Mouse (Mus musculus): ENCODE results near the gene Nthl1. TPM values are rescaled to one million over a fixed set of nuclear protein-coding genes. Genes with fewer than 3 reads are reported as not detected.

Nthl1 gene
- polyA plus RNA-seq, 1 experiment from 2014 or later, result 7.7 TPM

DNA sequence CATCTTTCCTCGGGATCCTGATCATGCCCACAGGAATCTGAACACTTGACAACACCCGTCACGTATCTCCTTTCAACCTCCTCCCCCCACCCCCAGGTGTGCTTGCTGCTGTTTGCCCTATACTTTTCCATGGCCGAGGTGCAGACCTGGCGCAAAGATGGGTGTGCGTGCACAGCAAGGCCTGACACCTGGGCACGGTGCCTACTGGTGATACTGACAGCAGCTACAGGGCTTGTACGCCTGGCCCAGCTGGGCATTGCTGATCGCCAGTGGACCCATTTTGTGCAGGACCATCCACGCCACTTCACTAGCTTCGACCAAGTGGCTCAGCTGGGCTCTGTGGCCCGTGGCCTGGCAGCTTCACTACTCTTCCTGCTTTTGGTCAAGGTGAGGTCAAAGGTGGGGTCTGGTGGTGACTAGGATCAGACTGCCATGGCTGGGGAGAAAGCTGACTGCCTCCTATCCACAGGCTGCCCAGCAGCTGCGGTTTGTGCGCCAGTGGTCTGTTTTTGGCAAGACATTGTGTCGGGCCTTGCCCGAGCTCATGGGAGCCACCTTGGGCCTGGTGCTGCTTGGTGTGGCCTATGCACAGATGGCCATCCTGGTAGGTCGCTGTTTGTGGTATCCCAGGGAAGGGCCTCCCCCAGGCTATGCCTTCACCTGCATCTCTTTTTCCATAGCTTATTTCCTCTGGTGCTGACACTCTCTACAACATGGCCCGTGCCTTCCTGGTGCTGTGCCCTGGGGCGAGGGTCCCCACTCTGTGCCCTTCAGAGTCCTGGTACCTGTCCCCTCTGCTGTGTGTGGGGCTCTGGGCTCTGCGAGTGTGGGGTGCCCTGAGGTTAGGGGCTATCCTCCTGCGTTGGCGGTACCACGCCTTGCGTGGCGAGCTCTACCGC lies 38.2 kb upstream of the Nthl1 start:
- Histone ChIP-seq H3K4me1 (ENCODE audit: control insufficient read depth in 2 of 2, insufficient read depth in 2 of 2, low read length in 2 of 2) (no peaks in the 10 kb centered on the region), H3K27me3 (ENCODE audit: control insufficient read depth, insufficient read depth, low read length) (no peaks in the 10 kb centered on the region), H3K36me3 (ENCODE audit: control insufficient read depth, insufficient read depth, low read length) (peaks cover 97% of the 10 kb centered on the region), H3K4me2 (ENCODE audit: low read length) (no peak overlapping the region), H3K27ac (replicated peaks in 1 of 2; ENCODE audit: control insufficient read depth in 1 of 2, insufficient read depth in 1 of 2, low read depth in 2 of 2, low read length in 2 of 2) (no peak overlapping the region), H3K9me3 (ENCODE audit: control insufficient read depth, low read length) (no peaks in the 10 kb centered on the region), H3K4me3 (ENCODE audit: control insufficient read depth in 1 of 2, insufficient read depth in 1 of 2, low read depth in 1 of 2, low read length in 2 of 2) (no peak overlapping the region), H3K9ac (ENCODE audit: low read length) (no peak overlapping the region)
- WGBS, result 91% methylated on average over 26 of the region's 26 CpGs
- ATAC-seq (ENCODE audit: insufficient number of reproducible peaks, insufficient read depth, low FRiP score, low read depth), result no peak

DNA sequence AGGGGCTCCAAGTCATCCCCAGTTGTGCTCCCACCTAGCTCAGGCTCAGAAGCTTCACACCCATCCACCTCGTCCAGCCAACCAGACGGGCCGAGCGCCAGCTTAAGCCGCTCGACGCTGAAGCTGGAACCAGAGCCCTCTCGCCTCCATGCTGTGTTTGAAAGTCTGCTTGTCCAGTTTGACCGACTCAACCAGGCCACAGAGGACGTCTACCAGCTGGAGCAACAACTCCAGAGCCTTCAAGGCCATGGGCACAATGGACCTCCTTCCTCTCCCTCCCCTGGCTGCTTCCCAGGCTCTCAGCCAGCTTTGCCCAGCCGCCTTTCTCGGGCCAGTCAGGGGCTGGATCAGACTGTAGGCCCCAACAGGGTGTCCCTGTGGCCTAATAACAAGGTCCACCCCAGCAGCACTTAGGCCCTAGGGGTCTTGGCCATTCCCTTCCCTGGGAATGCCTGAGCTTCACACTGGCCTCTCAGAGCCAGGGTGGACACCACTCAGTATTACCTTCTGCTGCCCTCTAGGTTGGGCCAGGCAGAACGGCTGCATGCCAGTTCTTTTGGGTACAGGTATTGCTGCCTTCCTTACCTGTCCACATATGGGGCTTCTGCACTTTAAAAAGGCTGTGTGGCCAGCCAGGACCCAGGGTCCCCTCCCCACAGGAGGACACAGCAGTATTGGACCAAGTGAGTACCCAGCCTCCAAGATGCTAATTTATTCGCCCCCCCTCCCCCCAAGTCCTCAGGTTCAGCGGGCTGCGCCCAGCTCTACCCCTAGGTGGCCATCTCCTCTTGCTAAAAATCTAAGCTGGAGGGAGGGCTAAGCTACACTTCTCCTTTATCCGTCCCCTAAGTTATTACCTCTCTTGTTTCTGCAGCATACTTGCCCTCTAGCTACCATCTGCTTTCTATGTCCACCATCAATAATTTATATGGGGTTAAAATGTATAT lies 37.1 kb upstream of the Nthl1 start:
- Histone ChIP-seq H3K4me1 (ENCODE audit: control insufficient read depth in 2 of 2, insufficient read depth in 2 of 2, low read length in 2 of 2) (no peaks in the 10 kb centered on the region), H3K4me3 (ENCODE audit: control insufficient read depth in 1 of 2, insufficient read depth in 1 of 2, low read depth in 1 of 2, low read length in 2 of 2) (no peak overlapping the region), H3K27ac (replicated peaks in 1 of 2; ENCODE audit: control insufficient read depth in 1 of 2, insufficient read depth in 1 of 2, low read depth in 2 of 2, low read length in 2 of 2) (no peak overlapping the region), H3K9me3 (ENCODE audit: control insufficient read depth, low read length) (no peaks in the 10 kb centered on the region), H3K4me2 (ENCODE audit: low read length) (no peak overlapping the region), H3K9ac (ENCODE audit: low read length) (no peak overlapping the region), H3K36me3 (ENCODE audit: control insufficient read depth, insufficient read depth, low read length) (peaks cover 100% of the 10 kb centered on the region), H3K27me3 (ENCODE audit: control insufficient read depth, insufficient read depth, low read length) (no peaks in the 10 kb centered on the region)
- ATAC-seq (ENCODE audit: insufficient number of reproducible peaks, insufficient read depth, low FRiP score, low read depth), result no peak
- WGBS, result 74% methylated on average over 17 of the region's 17 CpGs

DNA sequence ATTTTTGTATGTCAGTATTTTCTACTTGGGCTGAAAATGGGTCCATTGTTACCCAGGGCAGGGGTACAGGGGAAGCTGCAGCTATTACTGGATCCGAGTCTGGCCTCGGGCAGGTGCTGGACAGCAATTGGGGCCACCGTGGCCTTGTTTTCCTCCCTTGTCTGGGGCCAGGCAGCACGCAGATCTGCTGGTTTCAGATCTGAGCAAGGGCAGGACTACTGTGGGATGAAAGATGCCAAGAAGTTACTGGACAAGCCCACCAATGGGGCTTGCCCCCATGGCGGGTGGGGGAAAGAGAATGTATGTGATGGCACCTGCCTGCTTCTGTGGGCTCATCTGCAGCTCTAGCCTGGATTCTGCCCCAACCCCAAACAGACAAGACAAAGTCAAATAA lies 36.4 kb upstream of the Nthl1 start:
- H3K36me3 ChIP-seq (ENCODE audit: control insufficient read depth, insufficient read depth, low read length), result peaks cover 99% of the 10 kb centered on the region
- no peaks in the 10 kb centered on the region for H3K27me3 ChIP-seq (ENCODE audit: control insufficient read depth, insufficient read depth, low read length)
- no peak overlapping the region for H3K9ac ChIP-seq (ENCODE audit: low read length)
- ATAC-seq (ENCODE audit: insufficient number of reproducible peaks, insufficient read depth, low FRiP score, low read depth), result no peak
- no peaks in the 10 kb centered on the region for H3K4me1 ChIP-seq (ENCODE audit: control insufficient read depth in 2 of 2, insufficient read depth in 2 of 2, low read length in 2 of 2)
- no peak overlapping the region for H3K4me2 ChIP-seq (ENCODE audit: low read length)
- no peak overlapping the region for H3K27ac ChIP-seq (replicated peaks in 1 of 2; ENCODE audit: control insufficient read depth in 1 of 2, insufficient read depth in 1 of 2, low read depth in 2 of 2, low read length in 2 of 2)
- 82% methylated on average over 5 of the region's 5 CpGs for WGBS
- no peak overlapping the region for H3K4me3 ChIP-seq (ENCODE audit: control insufficient read depth in 1 of 2, insufficient read depth in 1 of 2, low read depth in 1 of 2, low read length in 2 of 2)
- H3K9me3 ChIP-seq (ENCODE audit: control insufficient read depth, low read length), result no peaks in the 10 kb centered on the region

DNA sequence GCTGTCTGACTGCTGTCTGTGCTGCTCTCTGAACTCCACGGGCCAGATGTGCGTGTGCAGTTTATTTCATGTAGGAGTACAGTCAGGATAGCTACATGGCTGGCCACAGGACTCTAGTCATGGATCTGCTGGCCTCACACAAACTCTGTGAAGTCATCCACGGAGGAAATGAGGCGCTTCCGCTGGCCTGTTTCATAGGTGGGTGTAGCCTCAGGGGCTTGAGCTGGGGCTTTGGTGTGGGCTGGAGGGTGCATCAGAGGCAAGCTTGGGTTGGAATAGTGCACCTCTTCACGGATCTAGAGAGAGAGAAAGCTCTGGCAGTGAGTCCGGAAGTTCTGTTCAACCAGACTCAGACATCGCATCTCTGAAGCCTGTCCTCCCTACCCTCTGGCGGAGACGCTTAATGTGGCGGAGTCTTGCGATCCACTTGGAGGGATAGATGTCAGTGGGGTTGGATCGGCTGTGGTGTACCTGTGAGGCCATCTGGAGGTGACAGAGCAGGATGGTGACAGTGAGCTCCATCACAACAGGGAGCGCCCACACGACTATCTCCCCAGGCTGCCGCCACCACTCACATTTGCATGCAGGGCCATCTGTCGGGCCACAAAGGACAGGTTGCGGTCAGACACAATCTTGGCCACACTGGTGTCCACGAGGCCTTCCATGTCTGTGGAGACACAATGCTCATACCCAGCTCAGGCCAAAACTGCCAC lies 35.9 kb upstream of the Nthl1 start:
- WGBS, result 87% methylated on average over 19 of the region's 19 CpGs
- Histone ChIP-seq H3K4me1 (ENCODE audit: control insufficient read depth in 2 of 2, insufficient read depth in 2 of 2, low read length in 2 of 2) (no peaks in the 10 kb centered on the region), H3K4me2 (ENCODE audit: low read length) (no peak overlapping the region), H3K27ac (replicated peaks in 1 of 2; ENCODE audit: control insufficient read depth in 1 of 2, insufficient read depth in 1 of 2, low read depth in 2 of 2, low read length in 2 of 2) (no peak overlapping the region), H3K27me3 (ENCODE audit: control insufficient read depth, insufficient read depth, low read length) (no peaks in the 10 kb centered on the region), H3K4me3 (ENCODE audit: control insufficient read depth in 1 of 2, insufficient read depth in 1 of 2, low read depth in 1 of 2, low read length in 2 of 2) (no peak overlapping the region), H3K9ac (ENCODE audit: low read length) (no peak overlapping the region), H3K36me3 (ENCODE audit: control insufficient read depth, insufficient read depth, low read length) (peaks cover 99% of the 10 kb centered on the region), H3K9me3 (ENCODE audit: control insufficient read depth, low read length) (no peaks in the 10 kb centered on the region)
- ATAC-seq (ENCODE audit: insufficient number of reproducible peaks, insufficient read depth, low FRiP score, low read depth), result no peak

DNA sequence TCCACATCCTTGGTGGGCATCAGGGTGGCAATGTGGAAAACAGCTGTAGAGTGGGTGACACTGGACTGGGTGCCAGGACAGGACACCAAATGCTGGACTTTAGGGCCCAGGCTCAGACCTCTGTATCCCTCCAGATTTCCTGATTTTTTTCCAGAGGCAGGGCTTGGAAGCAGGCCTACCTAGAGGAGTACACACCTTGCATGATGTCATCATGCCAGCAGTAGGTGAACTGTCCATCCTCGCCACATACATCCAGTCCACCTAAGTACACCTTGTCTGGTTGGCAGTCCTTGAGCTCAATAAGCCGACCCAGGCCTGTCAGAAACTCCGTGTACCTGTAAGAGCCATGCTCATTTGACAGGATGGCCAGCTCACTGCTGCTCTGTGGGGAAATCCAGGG lies 34.5 kb upstream of the Nthl1 start:
- no peaks in the 10 kb centered on the region for H3K27me3 ChIP-seq (ENCODE audit: control insufficient read depth, insufficient read depth, low read length)
- no peak overlapping the region for H3K4me3 ChIP-seq (ENCODE audit: control insufficient read depth in 1 of 2, insufficient read depth in 1 of 2, low read depth in 1 of 2, low read length in 2 of 2)
- ATAC-seq (ENCODE audit: insufficient number of reproducible peaks, insufficient read depth, low FRiP score, low read depth), result no peak
- WGBS, result 90% methylated on average over 3 of the region's 3 CpGs
- H3K36me3 ChIP-seq (ENCODE audit: control insufficient read depth, insufficient read depth, low read length), result peaks cover 99% of the 10 kb centered on the region
- no peaks in the 10 kb centered on the region for H3K9me3 ChIP-seq (ENCODE audit: control insufficient read depth, low read length)
- H3K9ac ChIP-seq (ENCODE audit: low read length), result no peak overlapping the region
- H3K4me2 ChIP-seq (ENCODE audit: low read length), result no peak overlapping the region
- H3K4me1 ChIP-seq (ENCODE audit: control insufficient read depth in 2 of 2, insufficient read depth in 2 of 2, low read length in 2 of 2), result no peaks in the 10 kb centered on the region
- no peak overlapping the region for H3K27ac ChIP-seq (replicated peaks in 1 of 2; ENCODE audit: control insufficient read depth in 1 of 2, insufficient read depth in 1 of 2, low read depth in 2 of 2, low read length in 2 of 2)

DNA sequence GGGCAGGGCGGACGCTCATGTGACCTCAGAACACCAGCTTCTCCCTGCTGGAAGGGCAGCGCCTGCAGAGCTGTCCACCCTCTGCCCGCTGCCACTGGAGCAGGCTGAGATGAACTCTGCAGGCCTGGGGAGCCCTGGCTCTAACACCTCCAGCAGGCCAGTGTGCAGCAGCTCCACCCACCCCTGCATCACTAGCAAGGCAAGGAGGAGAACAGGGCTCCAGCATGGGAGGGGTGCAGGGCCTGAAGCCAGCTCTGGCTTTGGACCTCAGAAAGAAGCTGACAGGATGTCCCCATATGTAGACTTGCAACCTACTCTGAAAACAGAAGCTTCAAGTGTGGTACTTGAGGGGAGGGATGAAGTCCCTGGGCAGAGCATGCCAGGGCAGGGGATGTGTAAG lies 32.0 kb upstream of the Nthl1 start:
- H3K4me1 ChIP-seq (ENCODE audit: control insufficient read depth in 2 of 2, insufficient read depth in 2 of 2, low read length in 2 of 2), result no peaks in the 10 kb centered on the region; a peak in 1 of 4 replicates
- WGBS, result 80% methylated on average over 4 of the region's 4 CpGs
- H3K9ac ChIP-seq (ENCODE audit: low read length), result no peak overlapping the region
- no peaks in the 10 kb centered on the region for H3K9me3 ChIP-seq (ENCODE audit: control insufficient read depth, low read length)
- H3K27ac ChIP-seq (replicated peaks in 1 of 2; ENCODE audit: control insufficient read depth in 1 of 2, insufficient read depth in 1 of 2, low read depth in 2 of 2, low read length in 2 of 2), result no peak overlapping the region
- H3K27me3 ChIP-seq (ENCODE audit: control insufficient read depth, insufficient read depth, low read length), result no peaks in the 10 kb centered on the region
- H3K4me3 ChIP-seq (ENCODE audit: control insufficient read depth in 1 of 2, insufficient read depth in 1 of 2, low read depth in 1 of 2, low read length in 2 of 2), result no peak overlapping the region
- ATAC-seq (ENCODE audit: insufficient number of reproducible peaks, insufficient read depth, low FRiP score, low read depth), result no peak
- peaks cover 95% of the 10 kb centered on the region for H3K36me3 ChIP-seq (ENCODE audit: control insufficient read depth, insufficient read depth, low read length)
- H3K4me2 ChIP-seq (ENCODE audit: low read length), result no peak overlapping the region

DNA sequence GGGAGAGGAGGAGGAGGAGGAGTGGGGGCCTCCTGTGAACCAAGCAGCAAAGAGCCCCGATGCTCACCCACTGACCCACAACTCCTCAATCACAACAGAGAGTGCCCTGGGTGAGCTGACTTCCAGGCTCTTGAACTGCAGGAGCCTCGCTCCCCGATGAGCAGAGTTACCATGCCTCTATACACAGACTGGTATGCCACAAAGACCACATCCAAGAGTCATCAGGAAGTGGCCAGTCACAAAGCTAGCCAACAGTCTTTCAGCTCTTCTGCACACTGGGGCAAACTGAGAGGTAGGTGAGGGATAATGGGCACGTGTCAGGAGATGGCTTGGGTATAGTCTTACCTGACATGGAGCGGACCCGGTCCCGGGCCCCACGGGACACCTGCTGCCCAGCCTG lies 28.5 kb upstream of the Nthl1 start:
- Histone ChIP-seq H3K4me1 (ENCODE audit: control insufficient read depth in 2 of 2, insufficient read depth in 2 of 2, low read length in 2 of 2) (no peaks in the 10 kb centered on the region; a peak in 1 of 4 replicates), H3K27ac (replicated peaks in 1 of 2; ENCODE audit: control insufficient read depth in 1 of 2, insufficient read depth in 1 of 2, low read depth in 2 of 2, low read length in 2 of 2) (no peak overlapping the region), H3K4me2 (ENCODE audit: low read length) (no peak overlapping the region), H3K36me3 (ENCODE audit: control insufficient read depth, insufficient read depth, low read length) (peaks cover 94% of the 10 kb centered on the region), H3K27me3 (ENCODE audit: control insufficient read depth, insufficient read depth, low read length) (no peaks in the 10 kb centered on the region), H3K9me3 (ENCODE audit: control insufficient read depth, low read length) (no peaks in the 10 kb centered on the region), H3K4me3 (ENCODE audit: control insufficient read depth in 1 of 2, insufficient read depth in 1 of 2, low read depth in 1 of 2, low read length in 2 of 2) (no peak overlapping the region), H3K9ac (ENCODE audit: low read length) (no peak overlapping the region)
- 94% methylated on average over 8 of the region's 8 CpGs for WGBS
- no peak for ATAC-seq (ENCODE audit: insufficient number of reproducible peaks, insufficient read depth, low FRiP score, low read depth)

All from heart, embryonic 14.5 days (tissue).